Mouse (Mus musculus) Muller cell, postnatal 12 days (primary cell): ENCODE data around the gene Med12l.
A peak's percentile ranks its signal among the peaks of the same experiment; 100 is the strongest.
"Not testable (repeated sequence)": the region's sequence is repeated elsewhere in the genome, so short reads cannot be mapped to it uniquely, and the experiment has no call there.

Experiments used
- DNase-seq: peaks from one replicate; pipeline ENCODE4 v3.0.0-alpha.2; 2015; ENCODE audit errors: inconsistent ontology term

Gene Med12l

GRCm38 (mm10) chr3:59022251-59022650, 16.6 kb downstream of the Med12l start:
- DNase-seq: no peak

DNA sequence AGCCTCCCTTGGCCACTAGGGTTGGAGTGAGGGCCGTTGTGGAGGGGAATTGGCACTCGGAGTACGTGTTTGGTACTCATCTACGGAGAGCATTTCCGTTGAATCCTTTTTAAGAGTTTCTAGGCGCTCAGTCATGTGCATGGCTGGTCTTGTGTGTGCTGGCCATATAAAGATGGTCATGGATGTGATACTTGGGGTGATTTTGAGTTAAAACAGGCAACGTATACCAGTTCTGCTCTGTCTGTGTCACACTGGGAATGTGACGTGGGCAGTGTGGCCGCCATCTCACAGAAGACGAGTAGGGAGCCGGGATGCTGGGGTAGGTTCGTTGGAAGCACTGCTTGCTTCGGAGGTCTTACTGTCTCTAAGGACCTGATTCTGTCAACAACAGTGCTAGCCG, 17.3 kb downstream of the Med12l start:
- DNase-seq: no peak

DNA sequence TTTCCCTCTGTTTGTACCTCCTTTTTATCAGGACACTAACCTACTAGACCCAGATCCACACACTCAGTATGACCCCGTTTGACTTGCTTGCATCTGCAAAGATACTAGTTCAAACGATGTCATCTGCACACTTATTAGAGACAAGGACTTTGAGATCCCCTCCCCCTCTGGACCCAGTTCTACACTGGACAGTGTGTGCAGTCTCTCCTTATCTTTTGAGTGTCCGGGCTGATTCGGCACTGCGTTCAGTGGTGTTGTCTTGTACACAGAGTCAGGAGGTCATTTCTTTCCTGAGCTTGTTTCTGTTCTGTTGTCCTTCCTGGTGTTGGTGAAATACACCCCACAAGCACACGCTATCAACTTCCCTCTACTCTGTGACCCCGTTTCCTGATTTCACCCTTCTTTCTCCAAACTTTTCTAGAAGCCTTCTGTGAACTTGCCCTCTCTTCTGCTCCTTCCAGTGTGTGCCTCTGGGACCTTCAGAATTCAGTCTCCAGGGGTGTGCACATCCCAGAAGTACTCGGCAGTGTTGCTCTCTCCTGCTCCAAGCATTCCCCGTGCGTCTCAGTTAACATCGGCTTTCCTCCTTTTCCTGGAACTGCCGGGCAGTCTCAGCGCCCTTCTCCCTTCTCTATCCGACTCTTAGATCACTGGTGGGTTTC, 19.0 kb downstream of the Med12l start:
- DNase-seq: no peak

DNA sequence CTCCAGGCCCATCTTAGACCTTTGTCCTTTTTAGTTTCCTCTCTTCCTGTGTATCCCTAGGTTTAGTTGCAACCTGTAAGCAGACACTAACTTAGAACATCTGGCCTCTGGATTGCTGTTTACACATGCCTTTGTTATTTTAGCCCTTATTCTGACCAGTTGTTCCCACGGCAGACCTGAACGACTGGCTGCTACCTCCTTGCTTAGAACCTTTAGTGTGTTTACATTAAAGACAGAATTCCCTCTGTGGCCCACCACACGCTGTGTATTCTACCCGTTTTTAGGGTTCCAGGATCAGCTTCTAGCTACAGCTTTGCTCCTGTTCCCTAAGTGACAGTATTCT, 19.5 kb downstream of the Med12l start:
- no peak for DNase-seq

- no peak for DNase-seq
Measured at GRCm38 (mm10) chr3:59028696-59029095, 23.1 kb downstream of the Med12l start.

DNA sequence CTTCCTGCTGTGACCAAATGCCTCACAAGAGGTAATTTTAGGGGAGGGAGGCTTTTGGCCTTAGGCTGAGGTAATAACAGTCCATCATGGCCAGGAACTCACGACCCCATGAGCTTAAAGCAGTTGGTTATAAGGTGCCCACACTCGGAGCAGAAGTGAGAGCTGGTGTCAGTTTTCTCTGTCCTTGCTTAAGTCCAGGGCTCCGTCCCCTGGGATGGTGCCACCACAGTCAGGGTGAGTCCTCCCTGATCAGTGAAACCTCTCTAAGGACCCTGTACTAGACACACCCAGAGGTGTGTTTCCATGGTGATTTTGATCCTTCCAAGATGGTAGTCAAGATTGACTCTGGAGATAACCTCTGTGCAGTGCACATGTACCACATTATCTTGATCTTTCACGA, 25.4 kb downstream of the Med12l start:
- DNase-seq: no peak

DNA sequence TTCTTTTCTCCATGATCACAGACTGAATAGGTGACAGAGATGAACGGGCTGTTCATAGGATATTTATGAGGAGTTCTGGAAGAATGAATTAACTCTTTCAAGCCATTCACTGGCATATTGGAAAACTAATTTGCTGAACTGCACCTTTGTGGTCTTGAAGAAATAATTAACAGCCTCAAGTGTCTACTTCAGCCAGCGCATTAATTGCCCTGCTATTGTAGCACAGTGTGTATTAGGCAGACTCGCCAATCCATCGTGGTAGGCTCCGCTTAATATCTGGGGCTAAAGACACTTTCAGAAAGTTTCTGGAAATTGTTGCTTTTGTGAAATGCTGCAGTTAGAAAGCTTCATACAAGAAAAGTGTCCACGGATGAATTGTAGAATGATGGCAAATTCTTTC, 35.9 kb downstream of the Med12l start:
- no peak for DNase-seq

DNA sequence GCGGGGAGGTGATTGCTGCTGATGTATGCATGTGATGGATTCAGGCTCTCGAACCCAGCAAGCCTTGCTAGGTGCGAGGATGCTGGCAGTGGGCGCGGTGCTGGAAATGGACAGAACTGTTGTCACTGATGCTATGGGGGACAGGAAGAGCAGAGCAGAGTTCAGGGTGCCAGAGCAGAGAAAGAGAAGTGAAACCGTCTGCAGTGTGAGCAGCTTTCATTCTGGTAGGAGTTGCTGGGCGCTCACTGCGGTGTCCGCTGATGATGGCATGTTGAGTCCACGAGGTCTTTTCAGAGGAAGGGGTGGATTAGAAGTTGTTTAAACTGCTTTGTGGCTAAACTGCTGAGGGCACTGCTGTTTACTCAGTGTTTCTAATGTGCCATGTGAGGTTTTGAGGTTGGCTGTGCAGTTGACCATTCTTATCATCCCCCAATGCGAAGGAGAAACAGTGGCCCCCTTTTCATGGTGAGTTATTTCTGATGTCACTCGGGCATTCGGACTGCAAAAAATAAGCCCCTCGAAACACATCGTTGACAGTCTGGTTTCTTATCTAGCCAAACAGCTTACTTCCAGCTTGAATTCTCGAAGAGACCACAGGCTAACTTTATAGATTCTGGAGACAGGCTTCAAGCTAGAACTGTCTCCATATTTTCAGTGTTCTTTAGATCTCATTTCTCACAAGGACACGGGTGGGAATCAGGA, 49.4 kb downstream of the Med12l start:
- no peak for DNase-seq

DNA sequence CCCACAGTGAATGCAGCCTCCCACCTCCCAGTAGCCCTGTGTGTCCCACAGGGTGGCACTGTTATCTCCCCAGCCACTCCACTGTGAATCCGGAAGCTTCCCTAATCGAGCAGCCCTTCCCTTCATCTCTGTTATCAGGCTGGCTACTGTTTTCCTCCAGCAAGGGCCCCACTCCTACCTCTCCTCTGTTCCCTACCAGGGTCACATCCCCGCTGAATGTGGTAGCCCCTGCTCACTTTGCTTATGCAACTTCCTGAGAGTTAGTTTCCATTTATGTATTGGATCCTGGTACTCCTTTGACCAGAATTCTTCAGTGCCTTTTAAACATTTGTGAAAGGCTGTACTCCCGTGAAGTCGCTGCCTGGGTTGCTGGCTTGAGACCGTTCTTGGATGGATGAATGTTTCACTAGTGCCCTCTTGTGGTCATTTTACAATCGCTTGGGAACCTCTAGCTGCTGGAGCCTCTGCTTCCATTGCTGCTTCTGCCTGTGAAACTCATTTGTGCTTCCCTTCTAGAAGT, 53.5 kb downstream of the Med12l start:
- peak; percentile 68 for DNase-seq

GRCm38 (mm10) chr3:59060131-59060530, 54.5 kb downstream of the Med12l start:
- DNase-seq: no peak

GRCm38 (mm10) chr3:59062141-59062540, 56.5 kb downstream of the Med12l start:
- DNase-seq: no peak

- DNase-seq: no peak
Measured at GRCm38 (mm10) chr3:59063431-59063830, 57.8 kb downstream of the Med12l start.

DNA sequence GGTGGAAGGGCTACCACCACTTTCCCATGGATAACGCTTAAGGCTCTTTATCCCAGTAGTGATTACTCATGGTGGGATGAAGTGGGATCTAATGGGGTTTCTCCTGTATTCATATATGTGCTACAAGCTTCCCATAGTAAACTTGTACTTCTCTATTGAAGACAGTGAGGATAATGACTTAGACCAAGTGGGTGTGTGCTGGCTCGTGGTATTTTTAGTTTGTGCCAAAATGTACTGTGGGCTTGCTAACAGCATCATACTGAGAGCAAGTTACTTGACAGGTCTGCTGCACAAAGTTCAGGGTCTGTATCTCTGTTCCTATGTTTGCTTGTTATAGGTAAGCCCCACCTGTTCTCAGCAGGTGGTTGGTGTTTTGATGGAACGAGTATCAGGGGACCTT, 60.3 kb downstream of the Med12l start:
- DNase-seq: no peak

GRCm38 (mm10) chr3:59066558-59067294, 61.1 kb downstream of the Med12l start:
- DNase-seq: no peak

DNA sequence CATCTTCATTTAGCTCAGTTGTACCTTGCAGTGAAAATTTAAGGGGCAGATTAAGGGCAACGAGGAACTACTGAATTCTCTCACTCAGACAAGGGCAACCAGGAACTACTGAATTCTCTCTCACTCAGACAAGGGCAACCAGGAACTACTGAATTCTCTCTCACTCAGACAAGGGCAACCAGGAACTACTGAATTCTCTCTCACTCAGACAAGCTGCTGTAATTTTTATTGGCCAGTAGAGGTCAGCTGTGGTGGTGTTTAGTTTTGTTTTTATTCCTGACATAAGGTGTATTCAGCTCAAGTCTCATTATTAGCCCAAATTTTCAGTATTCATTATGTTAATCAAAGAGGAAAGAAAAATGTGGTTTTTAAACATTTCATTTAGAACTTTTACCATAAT, 63.4 kb downstream of the Med12l start:
- DNase-seq: not testable (repeated sequence)

DNA sequence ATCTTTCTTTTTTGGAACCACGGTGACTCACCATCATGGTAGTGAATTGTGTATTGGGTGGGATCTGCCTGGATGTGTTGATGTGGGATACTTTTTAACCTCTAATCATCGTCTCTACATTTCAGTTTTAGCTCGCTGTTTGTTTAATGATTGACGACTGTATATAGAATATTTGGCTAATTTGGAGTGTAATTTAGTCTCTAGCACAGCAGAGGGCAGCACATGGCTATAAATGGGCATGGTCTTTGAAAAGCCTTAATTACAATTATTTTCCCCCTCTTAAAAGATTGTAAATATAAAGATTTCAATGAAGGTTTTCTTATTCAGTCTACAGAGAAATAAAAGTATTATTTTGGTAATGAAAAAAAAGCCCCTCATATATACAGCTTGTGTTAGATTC, 71.7 kb downstream of the Med12l start:
- DNase-seq: no peak

DNA sequence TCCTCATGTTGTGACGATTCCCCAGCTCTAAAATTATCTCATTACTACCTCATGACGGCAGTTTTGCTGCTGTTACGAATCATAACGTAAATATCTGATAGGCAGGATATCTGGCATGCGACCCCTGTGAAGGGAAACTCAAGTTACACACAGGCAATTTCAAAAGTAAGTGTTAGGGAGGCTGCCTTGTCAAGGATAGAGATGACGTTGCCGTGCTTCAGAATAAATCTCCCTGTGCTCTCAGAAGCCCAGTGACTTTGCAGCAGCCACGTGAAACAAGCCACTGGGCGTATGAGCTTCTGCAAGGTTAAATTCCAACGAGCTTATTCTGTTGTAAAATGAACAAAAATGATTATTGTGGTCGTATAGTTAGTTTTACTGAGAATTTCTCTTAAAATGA, 73.0 kb downstream of the Med12l start:
- DNase-seq: no peak

- DNase-seq: peak; percentile 53
Measured at GRCm38 (mm10) chr3:59079327-59079726, 73.7 kb downstream of the Med12l start.

GRCm38 (mm10) chr3:59080293-59080916, 74.8 kb downstream of the Med12l start:
- DNase-seq: no peak

GRCm38 (mm10) chr3:59080919-59081318, 75.3 kb downstream of the Med12l start:
- DNase-seq: no peak

GRCm38 (mm10) chr3:59092702-59093101, 87.1 kb downstream of the Med12l start:
- DNase-seq: no peak

DNA sequence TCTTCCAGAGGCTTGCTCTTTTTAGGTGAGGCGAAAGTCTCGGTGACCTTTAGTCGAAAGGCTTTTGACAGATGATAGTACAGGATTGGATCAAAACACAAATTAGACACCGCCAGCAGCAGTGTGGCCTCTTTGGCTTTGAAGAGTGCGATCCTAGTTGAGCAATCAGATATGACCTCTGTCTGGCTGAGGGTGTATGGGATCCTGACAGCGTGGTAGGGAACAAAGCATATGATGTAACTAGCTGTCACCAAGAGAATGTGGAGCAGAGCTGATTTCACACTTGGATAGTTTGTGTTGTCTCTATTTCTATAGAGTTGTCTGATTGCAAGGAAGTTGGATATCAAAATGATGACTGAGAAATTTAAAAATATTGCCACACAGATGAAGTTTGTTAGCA, 91.8 kb downstream of the Med12l start:
- DNase-seq: peak; percentile 57
